Mouse (Mus musculus) lung, postnatal 25 days (tissue): ENCODE measurements at regions not wholly inside any gene's neighbourhood (a gene's known extent, or its start where the extent isn't known, plus 50 kb on each side); places are given as distances from the start of the nearest gene placed in this dataset.

Experiments used
- DNase-seq: peaks from one replicate; pipeline ENCODE4 v3.0.0; 2022; ENCODE audit warnings: low spot score

- no peak for DNase-seq
These were observed 82.6 kb upstream of the Haao start for GRCm38 (mm10) chr17:83930401-83930800.

GRCm38 (mm10) chr17:83927749-83928387 is 80.1 kb upstream of the Haao start:
- DNase-seq = no peak

GRCm38 (mm10) chr17:83924259-83924922 is 76.6 kb upstream of the Haao start:
- DNase-seq = no peak

- DNase-seq = no peak
These were observed 73.1 kb upstream of the Haao start for GRCm38 (mm10) chr17:83920894-83921293.

- DNase-seq = no peak
These were observed 72.5 kb upstream of the Haao start for GRCm38 (mm10) chr17:83920225-83920624.

GRCm38 (mm10) chr17:83918413-83919139 is 70.8 kb upstream of the Haao start:
- DNase-seq = peak; percentile 56

GRCm38 (mm10) chr17:83917781-83918180 is 70.0 kb upstream of the Haao start:
- no peak for DNase-seq

- peak; percentile 73 for DNase-seq
These were observed 69.0 kb upstream of the Haao start for GRCm38 (mm10) chr17:83916684-83917166.

GRCm38 (mm10) chr17:83915034-83915433 is 67.3 kb upstream of the Haao start:
- DNase-seq = no peak

- DNase-seq = no peak
These were observed 66.8 kb upstream of the Haao start for GRCm38 (mm10) chr17:83914603-83915002.

- DNase-seq = no peak
These were observed 66.1 kb upstream of the Haao start for GRCm38 (mm10) chr17:83913711-83914415.

- no peak for DNase-seq
These were observed 64.7 kb upstream of the Haao start for GRCm38 (mm10) chr17:83912421-83912820.

GRCm38 (mm10) chr17:83908811-83909210 is 61.0 kb upstream of the Haao start:
- DNase-seq = peak; percentile 23

- no peak for DNase-seq
These were observed 59.8 kb upstream of the Haao start for GRCm38 (mm10) chr17:83907538-83907937.

GRCm38 (mm10) chr17:83906751-83907537 is 59.2 kb upstream of the Haao start:
- no peak for DNase-seq

GRCm38 (mm10) chr17:83903467-83903866 is 55.7 kb upstream of the Haao start:
- peak; percentile 83 for DNase-seq

- DNase-seq = no peak
These were observed 54.8 kb upstream of the Haao start for GRCm38 (mm10) chr17:83902523-83902922.

- DNase-seq = peak; percentile 42
These were observed 54.3 kb upstream of the Haao start for GRCm38 (mm10) chr17:83902091-83902490.

- no peak for DNase-seq
These were observed 51.9 kb upstream of the Haao start for GRCm38 (mm10) chr17:83899588-83900152.

- no peak for DNase-seq
These were observed 50.8 kb upstream of the Haao start for GRCm38 (mm10) chr17:83898531-83898930.
